Mouse (Mus musculus) megakaryocyte, embryonic 14.5 days (primary cell): ENCODE measurements at regions not wholly inside any gene's neighbourhood (a gene's known extent, or its start where the extent isn't known, plus 50 kb on each side); places are given as distances from the start of the nearest gene placed in this dataset.

Source experiments
- FLI1 ChIP-seq: IDR thresholded peaks from 2 replicates; pipeline ENCODE4 v1.6.1; 2012; ENCODE audit warnings: low read length, inconsistent platforms, mixed read lengths
- GATA1 ChIP-seq: IDR thresholded peaks from 3 replicates; pipeline ENCODE4 v1.6.1; 2012; ENCODE audit warnings: mixed read lengths, low read length, inconsistent platforms, borderline replicate concordance

DNA sequence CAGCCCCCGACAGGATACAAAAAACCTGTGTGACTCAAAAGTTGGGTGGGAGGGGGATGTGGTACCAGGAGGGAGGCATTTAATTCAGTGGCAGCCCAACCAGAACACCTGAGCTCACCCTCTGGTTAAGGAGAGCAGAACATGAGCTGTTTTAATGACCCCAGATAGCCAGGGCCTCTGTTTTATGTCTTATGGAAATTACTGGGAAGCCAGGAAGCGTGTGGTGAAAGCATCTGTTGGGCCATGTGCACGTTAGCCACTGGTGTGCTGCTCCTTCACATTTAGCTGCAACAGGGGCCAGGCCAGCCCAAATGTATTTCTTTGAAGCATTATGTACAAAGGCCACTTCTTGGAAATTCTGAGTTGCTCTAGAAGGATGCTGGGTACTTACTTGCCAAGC is 308.2 kb upstream of the Hnrnpa3 start:
- no peak for TF ChIP-seq GATA1
- TF ChIP-seq FLI1: no peak
